Mouse (Mus musculus) MEL (cell line): ENCODE measurements around the gene Pmm1. TPM values are rescaled to one million over a fixed set of nuclear protein-coding genes. Genes with fewer than 3 reads are reported as not detected.
A peak's percentile ranks its signal among the peaks of the same experiment; 100 is the strongest.

ENCODE experiments used
- DNase-seq: peaks from one replicate; pipeline ENCODE4 v3.0.0; 2011; ENCODE audit warnings: low read depth, low spot score
- H3K27ac ChIP-seq: 2 replicates; pipeline ENCODE4 v1.5.1; 2012; ENCODE audit warnings: low read depth, mild to moderate bottlenecking, control low read depth, low read length, moderate library complexity; ENCODE audit not compliant: control insufficient read depth
- H3K27me3 ChIP-seq, 2 experiments: fragments of 150-350 bp in 1 of 2; sonication (generic) in 1 of 2; 2 replicates each; pipeline ENCODE4 v1.6.1; 2012; ENCODE audit warnings: low read length in 2 of 2, mild to moderate bottlenecking in 2 of 2, improper control_type of control experiment in 1 of 2, moderate library complexity in 1 of 2; ENCODE audit not compliant: insufficient read depth in 2 of 2, control insufficient read depth in 1 of 2
- H3K36me3 ChIP-seq, 2 experiments: 2 replicates each; pipeline ENCODE4 v1.6.1; 2012 to 2014; ENCODE audit warnings: low read length in 2 of 2, improper control_type of control experiment in 1 of 2, inconsistent platforms in 1 of 2, mild to moderate bottlenecking in 1 of 2; ENCODE audit not compliant: insufficient read depth in 2 of 2, control insufficient read depth in 1 of 2
- H3K4me1 ChIP-seq, 2 experiments: fragments of 150-350 bp in 1 of 2; sonication (generic) in 1 of 2; 2 replicates each; pipeline ENCODE4 v1.6.1; 2012; ENCODE audit warnings: low read length in 2 of 2, improper control_type of control experiment in 1 of 2, mild to moderate bottlenecking in 1 of 2; ENCODE audit not compliant: insufficient read depth in 2 of 2, control insufficient read depth in 1 of 2
- H3K4me3 ChIP-seq, 2 experiments: fragments of 150-350 bp in 1 of 2; sonication (generic) in 1 of 2; 2 replicates each; pipeline ENCODE4 v1.5.1; 2012; ENCODE audit warnings: low read depth in 2 of 2, low read length in 2 of 2, mild to moderate bottlenecking in 2 of 2, moderate library complexity in 2 of 2, control low read depth in 1 of 2, improper control_type of control experiment in 1 of 2; ENCODE audit not compliant: control insufficient read depth in 1 of 2, insufficient read depth in 1 of 2
- H3K79me2 ChIP-seq: 2 replicates; pipeline ENCODE4 v1.6.1; 2012; ENCODE audit warnings: mild to moderate bottlenecking, low read length, moderate library complexity; ENCODE audit not compliant: control insufficient read depth, poor library complexity, insufficient read depth
- H3K9ac ChIP-seq: 2 replicates; pipeline ENCODE4 v1.6.1; 2012; ENCODE audit warnings: low read depth, mild to moderate bottlenecking, control low read depth, low read length, moderate library complexity; ENCODE audit not compliant: control insufficient read depth, poor library complexity, severe bottlenecking
- H3K9me3 ChIP-seq: fragments of 150-350 bp; sonication (generic); replicated peaks from 2 replicates; pipeline ENCODE4 v1.6.1; 2012; ENCODE audit warnings: mild to moderate bottlenecking, low read length, improper control_type of control experiment, moderate library complexity; ENCODE audit not compliant: insufficient read depth
- BHLHE40 ChIP-seq: IDR thresholded peaks from 2 replicates; pipeline ENCODE4 v1.6.1; 2012; ENCODE audit warnings: low read depth, mild to moderate bottlenecking, inconsistent platforms, low read length, improper control_type of control experiment, borderline replicate concordance
- CTCF ChIP-seq, 3 experiments: IDR thresholded peaks in 2 of 3; conservative IDR thresholded peaks in 1 of 3; 2 replicates each; pipeline ENCODE4 v1.5.1; 2011 to 2012; ENCODE audit warnings: low read length in 3 of 3, low read depth in 2 of 3, mild to moderate bottlenecking in 2 of 3, improper control_type of control experiment in 1 of 3, inconsistent platforms in 1 of 3, mixed read lengths in 1 of 3, moderate library complexity in 1 of 3; ENCODE audit not compliant: control insufficient read depth in 1 of 3, insufficient read depth in 1 of 3, poor library complexity in 1 of 3, severe bottlenecking in 1 of 3
- E2F4 ChIP-seq: IDR thresholded peaks from 2 replicates; pipeline ENCODE4 v1.6.1; 2011; ENCODE audit warnings: low read depth, low read length, improper control_type of control experiment, borderline replicate concordance
- EP300 ChIP-seq, 2 experiments: IDR thresholded peaks; 2 replicates each; pipeline ENCODE4 v1.6.1; 2011; ENCODE audit warnings: improper control_type of control experiment in 2 of 2, low read length in 2 of 2, low read depth in 1 of 2, mild to moderate bottlenecking in 1 of 2
- ETS1 ChIP-seq: IDR thresholded peaks from 2 replicates; pipeline ENCODE4 v1.6.1; 2012; ENCODE audit warnings: low read depth, mild to moderate bottlenecking, inconsistent platforms, low read length, improper control_type of control experiment, moderate library complexity
- GABPA ChIP-seq: IDR thresholded peaks from 2 replicates; pipeline ENCODE4 v1.6.1; 2012; ENCODE audit warnings: low read depth, mild to moderate bottlenecking, inconsistent platforms, low read length, improper control_type of control experiment, moderate library complexity
- HCFC1 ChIP-seq: IDR thresholded peaks from 2 replicates; pipeline ENCODE4 v1.6.1; 2012; ENCODE audit warnings: low read depth, mild to moderate bottlenecking, inconsistent platforms, low read length, improper control_type of control experiment, moderate library complexity
- JUND ChIP-seq: IDR thresholded peaks from 2 replicates; pipeline ENCODE4 v1.6.1; 2011; ENCODE audit warnings: low read depth, mild to moderate bottlenecking, improper control_type of control experiment, low read length
- MAX ChIP-seq: IDR thresholded peaks from 2 replicates; pipeline ENCODE4 v1.6.1; 2011; ENCODE audit warnings: low read length, improper control_type of control experiment
- MAZ ChIP-seq: IDR thresholded peaks from 2 replicates; pipeline ENCODE4 v1.6.1; 2012; ENCODE audit warnings: low read depth, mild to moderate bottlenecking, inconsistent platforms, low read length, improper control_type of control experiment
- MXI1 ChIP-seq: IDR thresholded peaks from 2 replicates; pipeline ENCODE4 v1.6.1; 2011; ENCODE audit warnings: mild to moderate bottlenecking, low read depth, low read length, improper control_type of control experiment
- MYB ChIP-seq: IDR thresholded peaks from 2 replicates; pipeline ENCODE4 v1.6.1; 2011; ENCODE audit warnings: mild to moderate bottlenecking, low read depth, low read length, improper control_type of control experiment
- MYC ChIP-seq: IDR thresholded peaks from 2 replicates; pipeline ENCODE4 v1.6.1; 2011; ENCODE audit warnings: low read depth, mild to moderate bottlenecking, low read length, improper control_type of control experiment, moderate library complexity
- NELFE ChIP-seq: IDR thresholded peaks from 2 replicates; pipeline ENCODE4 v1.6.1; 2011; ENCODE audit warnings: low read depth, low read length, improper control_type of control experiment
- NRF1 ChIP-seq: IDR thresholded peaks from 2 replicates; pipeline ENCODE4 v1.6.1; 2014; ENCODE audit warnings: low read depth, mild to moderate bottlenecking, inconsistent platforms, low read length, improper control_type of control experiment, moderate library complexity; ENCODE audit not compliant: poor library complexity, insufficient read depth, severe bottlenecking
- POLR2A ChIP-seq, 2 experiments: IDR thresholded peaks; 2 replicates each; pipeline ENCODE4 v1.6.1; 2011 to 2012; ENCODE audit warnings: low read length in 2 of 2, mild to moderate bottlenecking in 2 of 2, control low read depth in 1 of 2, improper control_type of control experiment in 1 of 2, low read depth in 1 of 2, moderate library complexity in 1 of 2; ENCODE audit not compliant: control insufficient read depth in 1 of 2, insufficient read depth in 1 of 2, poor library complexity in 1 of 2
- RAD21 ChIP-seq: IDR thresholded peaks from 2 replicates; pipeline ENCODE4 v1.6.1; 2011; ENCODE audit warnings: mild to moderate bottlenecking, low read depth, low read length, improper control_type of control experiment
- SIN3A ChIP-seq: IDR thresholded peaks from 2 replicates; pipeline ENCODE4 v1.6.1; 2012; ENCODE audit warnings: low read length, improper control_type of control experiment, inconsistent platforms
- SMC3 ChIP-seq: IDR thresholded peaks from 2 replicates; pipeline ENCODE4 v1.6.1; 2011; ENCODE audit warnings: low read depth, low read length, improper control_type of control experiment
- TBP ChIP-seq: IDR thresholded peaks from 2 replicates; pipeline ENCODE4 v1.8.0; 2011; ENCODE audit warnings: low read depth, low read length, improper control_type of control experiment
- UBTF ChIP-seq: IDR thresholded peaks from 2 replicates; pipeline ENCODE4 v1.6.1; 2012; ENCODE audit warnings: low read depth, mild to moderate bottlenecking, inconsistent platforms, low read length, improper control_type of control experiment, moderate library complexity, borderline replicate concordance; ENCODE audit not compliant: insufficient read depth
- USF2 ChIP-seq, 2 experiments: IDR thresholded peaks; 2 replicates each; pipeline ENCODE4 v1.6.1; 2011 to 2012; ENCODE audit warnings: improper control_type of control experiment in 2 of 2, low read length in 2 of 2, borderline replicate concordance in 1 of 2, inconsistent platforms in 1 of 2, low read depth in 1 of 2, mild to moderate bottlenecking in 1 of 2; ENCODE audit not compliant: insufficient read depth in 1 of 2
- ZC3H11A ChIP-seq: IDR thresholded peaks from 2 replicates; pipeline ENCODE4 v1.6.1; 2012; ENCODE audit warnings: low read depth, mild to moderate bottlenecking, inconsistent platforms, low read length, improper control_type of control experiment
- ZKSCAN1 ChIP-seq: IDR thresholded peaks from 2 replicates; pipeline ENCODE4 v1.6.1; 2012; ENCODE audit warnings: low read depth, mild to moderate bottlenecking, inconsistent platforms, low read length, improper control_type of control experiment, moderate library complexity
- polyA plus RNA-seq, 2 experiments: library from polyadenylated mRNA; stranded (reverse) in 1 of 2; unstranded in 1 of 2; fragments of >175 nt in 1 of 2; fragments of >200 nt in 1 of 2; gene quantifications; 2 replicates each; pipeline versions ENCODE4 v1.2.1 to v1.2.4; 2012; ENCODE audit warnings: low replicate concordance in 2 of 2, low read depth in 1 of 2; ENCODE audit not compliant: insufficient read length in 2 of 2, insufficient read depth in 1 of 2, missing spikeins in 1 of 2
- total RNA-seq: library from RNA; depleted of rRNA; stranded (reverse); fragments of 300-350 nt; gene quantifications from 2 replicates; pipeline ENCODE4 v1.2.3, GENCODE M21; 2012; rRNA removed

Pmm1 gene
- total RNA-seq (72.7 and 77.5 TPM in 2 replicates), polyA plus RNA-seq (100 to 1,000 TPM in 1 of 2 experiments, not detected in 1; 111 TPM)

DNA sequence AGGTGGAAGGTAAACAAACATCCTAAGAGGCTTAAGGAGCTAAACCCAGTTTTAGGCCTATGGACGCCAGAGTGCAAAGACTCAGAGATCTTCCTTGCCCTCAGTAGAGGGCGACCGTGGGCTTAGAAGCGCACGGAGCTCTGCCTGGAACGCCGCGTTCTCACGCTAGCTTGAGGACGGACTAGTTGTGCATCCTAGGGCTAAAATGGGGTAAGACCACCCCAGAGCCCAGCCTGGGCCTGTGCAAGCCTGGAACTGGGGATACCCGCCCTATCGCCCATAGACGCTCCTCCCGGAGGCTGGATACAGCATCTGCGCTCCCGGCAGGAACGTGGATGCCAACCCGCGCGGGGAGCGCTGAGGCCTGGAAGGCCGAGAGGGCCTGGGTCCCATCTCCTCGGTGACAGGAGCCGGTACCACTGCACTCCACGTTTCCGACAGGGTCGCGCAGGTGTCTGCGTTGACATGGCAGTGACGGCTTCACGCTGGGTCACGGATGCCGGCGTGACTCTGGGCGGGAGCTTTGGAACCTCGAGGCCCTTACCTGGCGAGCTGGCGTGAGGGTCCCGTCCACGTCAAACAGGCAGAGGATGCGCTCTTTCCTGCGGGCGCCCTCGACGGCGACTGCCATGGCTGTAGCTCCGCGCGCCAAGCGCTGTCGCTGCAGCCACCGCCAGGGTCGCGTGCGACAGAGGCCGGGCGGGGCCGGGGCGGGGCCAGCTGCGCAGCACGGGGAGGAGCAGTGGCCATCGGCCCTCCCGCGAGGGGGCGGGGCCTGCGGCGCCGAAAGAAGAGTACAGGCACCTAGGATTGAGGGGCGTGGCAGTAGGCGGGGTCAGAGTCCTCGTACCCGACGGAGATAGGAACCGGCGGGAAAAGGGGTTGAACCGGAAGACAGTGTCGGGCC is at the start of gene Pmm1:
Pmm1 (minus strand) TSS at position 760 of the 907 bp plus-strand sequence.
- Histone ChIP-seq H3K27me3 (no peaks in the 10 kb centered on the region), H3K4me1 (peaks cover 0 to 11% of the 10 kb centered on the region in 2 experiments; a peak in 2 of 4 replicates), H3K79me2 (peaks cover 6% of the 10 kb centered on the region; the same call in 1 of the 2 replicates), H3K27ac (peak within 1 kb of the TSS; percentile 38; the same call in 1 of the 2 replicates), H3K9ac (peak within 1 kb of the TSS; percentile 76), H3K36me3 (peaks cover 0 to 5% of the 10 kb centered on the region in 2 experiments; a peak in 3 of 4 replicates), H3K9me3 (no peaks in the 10 kb centered on the region), H3K4me3 (peak within 1 kb of the TSS; percentile 66 to 83)
- peak; percentile 98 for DNase-seq
- peak; percentile 64 for TF ChIP-seq MXI1
- no peak for TF ChIP-seq ZKSCAN1
- TF ChIP-seq CTCF (IDR thresholded peaks at IDR 0.05 in 2 of 3, conservative IDR thresholded peaks at IDR 0.05 in 1 of 3; ENCODE audit: control insufficient read depth in 1 of 3, insufficient read depth in 1 of 3, low read depth in 2 of 3, low read length in 3 of 3, poor library complexity in 1 of 3, severe bottlenecking in 1 of 3), result peak; percentile 49 to 82 (median 77)
- TF ChIP-seq MYC, result 0 out of 2 replicates have a peak, but pooled peaks have one; percentile 17
- TF ChIP-seq BHLHE40, result peak; percentile 92
- peak; percentile 46 to 61; a peak in 1 of 4 replicates for TF ChIP-seq POLR2A (IDR thresholded peaks at IDR 0.05; ENCODE audit: control insufficient read depth in 1 of 2, insufficient read depth in 1 of 2, low read depth in 1 of 2, low read length in 2 of 2, poor library complexity in 1 of 2)
- peak; percentile 72 for TF ChIP-seq ZC3H11A
- peak; percentile 76 for TF ChIP-seq SMC3
- peak; percentile 66 for TF ChIP-seq RAD21
- no peak for TF ChIP-seq GABPA
- no peak; the same call in 1 of the 2 replicates for TF ChIP-seq MAZ
- peak; percentile 58 for TF ChIP-seq SIN3A
- TF ChIP-seq UBTF, result no peak
- TF ChIP-seq USF2 (IDR thresholded peaks at IDR 0.05; ENCODE audit: borderline replicate concordance in 1 of 2, insufficient read depth in 1 of 2, low read depth in 1 of 2, low read length in 2 of 2), result no peak
- 0 out of 2 replicates have a peak, but pooled peaks have one; percentile 14 for TF ChIP-seq E2F4
- peak; percentile 63 for TF ChIP-seq NRF1
- no peak for TF ChIP-seq EP300 (IDR thresholded peaks at IDR 0.05; ENCODE audit: low read depth in 1 of 2, low read length in 2 of 2)
- peak; percentile 55 for TF ChIP-seq MAX
- no peak for TF ChIP-seq HCFC1
- peak; percentile 20; the same call in 1 of the 2 replicates for TF ChIP-seq ETS1
- TF ChIP-seq TBP, result no peak
- TF ChIP-seq MYB, result no peak
- peak; percentile 56 for TF ChIP-seq NELFE
- no peak for TF ChIP-seq JUND
